Mouse (Mus musculus): ENCODE measurements around the gene Macrod1. TPM values are rescaled to one million over a fixed set of nuclear protein-coding genes. Genes with fewer than 3 reads are reported as not detected.

Macrod1 gene
- total and polyA plus RNA-seq, 2 experiments from 2014 or later: 4.8 to 6.7 TPM

DNA sequence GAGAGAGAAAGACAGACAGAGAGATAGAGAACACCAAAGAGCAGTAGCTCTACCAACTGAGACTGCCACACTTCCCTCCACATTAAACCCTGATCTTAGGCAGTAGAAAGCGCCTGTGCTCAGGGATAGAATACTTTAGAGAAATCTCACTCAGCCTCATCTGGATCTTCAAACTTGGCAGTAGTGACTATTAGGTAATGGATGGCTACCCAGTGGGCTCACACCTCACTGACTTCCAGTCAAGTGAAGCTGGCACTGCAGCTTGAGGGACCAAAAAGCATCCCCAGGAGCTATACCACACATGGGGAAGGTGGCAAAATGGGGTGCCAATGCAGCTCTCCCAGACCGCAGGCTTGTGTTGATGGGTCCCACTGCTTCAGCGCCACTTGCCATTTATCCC is 167.6 kb downstream of the Macrod1 start:
- no peak for ATAC-seq
- peaks cover 30% of the 10 kb centered on the region for H3K36me3 ChIP-seq (ENCODE audit: insufficient read depth, low read length)
- H3K4me2 ChIP-seq (ENCODE audit: low read depth, low read length): no peak overlapping the region
- TF ChIP-seq CTCF (IDR thresholded peaks at IDR 0.05; ENCODE audit: low read depth): no peak
- H3K9me3 ChIP-seq (ENCODE audit: low read length): no peaks in the 10 kb centered on the region
- 89% methylated on average over 3 of the region's 3 CpGs for WGBS
- no peak overlapping the region for H3K4me3 ChIP-seq (ENCODE audit: low read length)
- H3K4me1 ChIP-seq (ENCODE audit: insufficient read depth, low read length): no peaks in the 10 kb centered on the region
- DNase-seq (ENCODE audit: low spot score): no peak
- H3K9ac ChIP-seq (replicated peaks; ENCODE audit: low read length): no peak overlapping the region
- no peaks in the 10 kb centered on the region for H3K27me3 ChIP-seq (ENCODE audit: insufficient read depth, low read length)
- H3K27ac ChIP-seq: no peak overlapping the region

DNA sequence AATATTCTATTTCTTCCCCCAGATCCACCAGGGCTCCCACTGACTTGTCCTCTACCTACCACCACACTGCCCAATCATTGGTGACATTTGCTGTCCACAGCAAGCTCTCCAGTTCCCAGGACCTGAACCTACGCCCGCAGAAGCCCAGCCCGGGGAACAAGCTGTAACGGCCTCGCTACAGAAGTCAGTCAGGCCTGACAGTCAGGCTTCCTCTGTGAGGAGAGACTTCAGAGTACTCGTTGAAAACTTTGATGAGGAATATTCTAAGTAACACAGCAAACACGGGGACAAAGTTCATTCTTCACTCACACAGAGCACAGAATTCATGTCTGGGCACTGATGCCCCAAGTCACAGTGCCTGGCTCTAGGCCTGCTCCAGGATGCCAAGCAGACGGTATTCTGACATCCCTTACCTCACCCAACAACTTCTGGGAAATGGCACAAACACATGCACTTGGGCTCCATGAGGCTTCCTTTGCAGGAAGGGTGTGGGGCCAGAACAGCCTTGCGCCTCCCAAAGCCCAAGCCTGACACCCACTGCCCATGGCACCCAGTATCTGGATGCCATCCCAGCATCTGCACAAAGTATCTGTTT is 168.6 kb downstream of the Macrod1 start:
- Histone ChIP-seq H3K4me3 (ENCODE audit: low read length) (no peak overlapping the region), H3K9ac (replicated peaks; ENCODE audit: low read length) (no peak overlapping the region), H3K36me3 (ENCODE audit: insufficient read depth, low read length) (peaks cover 39% of the 10 kb centered on the region), H3K4me1 (ENCODE audit: insufficient read depth, low read length) (no peaks in the 10 kb centered on the region), H3K27me3 (ENCODE audit: insufficient read depth, low read length) (no peaks in the 10 kb centered on the region), H3K9me3 (ENCODE audit: low read length) (no peaks in the 10 kb centered on the region), H3K27ac (no peak overlapping the region), H3K4me2 (ENCODE audit: low read depth, low read length) (no peak overlapping the region)
- ATAC-seq (no peak), DNase-seq (ENCODE audit: low spot score) (no peak)
- WGBS: 85% methylated on average over 9 of the region's 9 CpGs
- no peak for TF ChIP-seq CTCF (IDR thresholded peaks at IDR 0.05; ENCODE audit: low read depth)

DNA sequence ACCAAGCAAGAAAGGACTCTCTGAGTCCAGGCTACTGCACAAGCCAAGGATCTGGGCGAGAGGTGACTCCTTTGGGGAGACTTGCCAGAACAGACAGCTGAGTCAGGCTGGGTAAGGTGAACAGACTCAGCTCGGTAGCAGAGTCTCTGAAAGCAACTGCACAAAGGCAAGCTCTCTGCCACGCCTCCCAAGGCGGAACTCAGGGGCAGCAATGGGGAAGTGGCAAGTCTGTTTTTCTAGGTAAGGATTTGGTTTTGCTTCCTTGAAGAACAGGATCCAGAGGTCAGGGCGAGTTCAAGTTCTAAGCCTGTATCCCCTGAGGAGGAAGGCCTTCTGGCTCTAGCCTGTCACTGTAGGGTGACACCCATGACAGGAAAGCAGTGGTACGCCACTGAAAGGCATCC is 169.9 kb downstream of the Macrod1 start:
- Histone ChIP-seq H3K9ac (replicated peaks; ENCODE audit: low read length) (no peak overlapping the region), H3K9me3 (ENCODE audit: low read length) (no peaks in the 10 kb centered on the region), H3K4me2 (ENCODE audit: low read depth, low read length) (no peak overlapping the region), H3K27ac (no peak overlapping the region), H3K36me3 (ENCODE audit: insufficient read depth, low read length) (peaks cover 51% of the 10 kb centered on the region), H3K27me3 (ENCODE audit: insufficient read depth, low read length) (no peaks in the 10 kb centered on the region), H3K4me1 (ENCODE audit: insufficient read depth, low read length) (no peaks in the 10 kb centered on the region), H3K4me3 (ENCODE audit: low read length) (no peak overlapping the region)
- ATAC-seq: no peak
- no peak for DNase-seq (ENCODE audit: low spot score)
- WGBS: 83% methylated on average over 6 of the region's 6 CpGs
- no peak for TF ChIP-seq CTCF (IDR thresholded peaks at IDR 0.05; ENCODE audit: low read depth)

DNA sequence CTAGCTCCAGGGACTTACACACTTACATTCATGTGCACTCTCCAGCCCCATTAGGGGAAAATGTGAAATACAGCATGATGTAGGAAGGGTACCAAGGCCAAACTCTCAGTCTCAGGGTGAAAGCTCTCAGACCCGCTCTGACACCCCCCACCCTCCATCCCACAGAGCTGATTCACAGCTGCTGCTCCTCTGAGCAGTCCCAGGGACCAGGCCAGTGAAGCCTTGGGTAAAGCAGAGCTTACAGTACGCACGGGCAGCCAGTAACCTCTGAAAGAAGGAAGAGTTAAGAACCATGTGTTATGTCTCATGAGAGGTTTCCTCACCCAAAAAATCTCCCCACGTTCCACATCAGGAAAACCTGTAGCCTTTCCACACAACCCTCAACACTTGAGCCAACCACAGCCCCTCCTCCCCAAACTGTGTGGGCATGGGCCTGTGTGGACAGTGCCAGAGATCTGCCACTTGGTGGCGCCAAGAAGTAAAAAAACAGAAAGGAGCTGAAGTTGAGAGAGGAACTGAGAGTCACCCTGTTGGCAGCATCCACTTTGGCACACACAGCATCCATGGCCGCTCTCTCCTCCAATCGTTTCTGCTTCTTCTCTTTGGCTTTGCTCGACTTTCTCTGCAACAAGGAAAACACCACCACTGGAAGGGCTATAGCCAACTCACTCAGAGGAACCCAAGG is 178.1 kb downstream of the Macrod1 start:
- DNase-seq (ENCODE audit: low spot score) (peak; percentile 91), ATAC-seq (peak; percentile 96)
- Histone ChIP-seq H3K27ac (0 out of 2 replicates have a peak overlapping the region, but pooled peaks have one; percentile 26), H3K4me3 (ENCODE audit: low read length) (no peak overlapping the region), H3K9me3 (ENCODE audit: low read length) (no peaks in the 10 kb centered on the region), H3K4me1 (ENCODE audit: insufficient read depth, low read length) (no peaks in the 10 kb centered on the region; the same call in 1 of the 2 replicates), H3K36me3 (ENCODE audit: insufficient read depth, low read length) (peaks cover 28% of the 10 kb centered on the region), H3K9ac (replicated peaks; ENCODE audit: low read length) (no peak overlapping the region), H3K4me2 (ENCODE audit: low read depth, low read length) (no peak overlapping the region), H3K27me3 (ENCODE audit: insufficient read depth, low read length) (no peaks in the 10 kb centered on the region)
- WGBS: 43% methylated on average over 8 of the region's 8 CpGs
- peak; percentile 96 for TF ChIP-seq CTCF (IDR thresholded peaks at IDR 0.05; ENCODE audit: low read depth)

DNA sequence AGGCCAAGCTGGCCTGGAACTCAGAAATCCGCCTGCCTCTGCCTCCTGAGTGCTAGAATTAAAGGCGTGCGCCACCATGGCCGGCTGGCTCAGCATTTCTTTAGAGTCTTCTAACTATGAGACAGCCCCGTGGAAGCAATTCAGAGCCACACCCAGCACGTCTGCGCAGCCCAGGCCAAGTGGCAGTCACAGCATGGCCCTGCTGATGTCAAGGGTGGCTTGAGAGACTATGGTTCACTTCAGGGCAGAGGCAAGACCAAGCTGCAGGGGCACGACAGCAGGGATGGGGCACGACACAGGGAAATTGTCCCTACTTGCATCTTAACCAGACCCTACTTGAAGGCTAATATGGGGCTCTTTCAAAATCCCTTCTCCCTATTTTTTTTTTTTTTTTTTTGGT is 178.9 kb downstream of the Macrod1 start:
- TF ChIP-seq CTCF (IDR thresholded peaks at IDR 0.05; ENCODE audit: low read depth): no peak
- no peaks in the 10 kb centered on the region for H3K9me3 ChIP-seq (ENCODE audit: low read length)
- H3K9ac ChIP-seq (replicated peaks; ENCODE audit: low read length): no peak overlapping the region
- H3K4me1 ChIP-seq (ENCODE audit: insufficient read depth, low read length): peaks cover 7% of the 10 kb centered on the region
- no peak overlapping the region for H3K4me3 ChIP-seq (ENCODE audit: low read length)
- no peak overlapping the region for H3K27ac ChIP-seq
- H3K36me3 ChIP-seq (ENCODE audit: insufficient read depth, low read length): peaks cover 20% of the 10 kb centered on the region
- DNase-seq (ENCODE audit: low spot score) (no peak), ATAC-seq (no peak)
- H3K27me3 ChIP-seq (ENCODE audit: insufficient read depth, low read length): no peaks in the 10 kb centered on the region
- H3K4me2 ChIP-seq (ENCODE audit: low read depth, low read length): no peak overlapping the region
- WGBS: 89% methylated on average over 9 of the region's 9 CpGs

DNA sequence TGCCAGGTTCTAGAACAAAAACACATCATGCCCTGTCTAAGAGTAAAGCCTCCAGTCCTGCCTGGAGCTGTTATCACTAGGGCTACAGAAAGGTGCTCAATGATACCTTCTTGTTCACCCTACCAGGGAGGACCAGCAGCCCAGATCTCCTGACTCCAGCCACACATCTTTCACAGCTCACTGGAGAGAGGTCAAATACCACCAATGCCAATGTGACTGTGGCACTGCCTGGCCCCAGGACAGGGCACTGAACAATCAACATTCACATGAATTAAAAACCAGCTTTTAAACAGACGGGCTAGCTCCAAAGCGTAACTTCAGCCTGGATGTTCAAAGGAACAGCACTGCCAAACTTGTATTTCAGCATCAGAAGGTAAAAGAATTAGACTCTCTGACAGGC is 179.4 kb downstream of the Macrod1 start:
- no peaks in the 10 kb centered on the region for H3K9me3 ChIP-seq (ENCODE audit: low read length)
- H3K27me3 ChIP-seq (ENCODE audit: insufficient read depth, low read length): no peaks in the 10 kb centered on the region
- H3K4me2 ChIP-seq (ENCODE audit: low read depth, low read length): no peak overlapping the region
- WGBS: 89% methylated on average over 2 of the region's 2 CpGs
- H3K4me1 ChIP-seq (ENCODE audit: insufficient read depth, low read length): peaks cover 8% of the 10 kb centered on the region
- TF ChIP-seq CTCF (IDR thresholded peaks at IDR 0.05; ENCODE audit: low read depth): no peak
- no peak overlapping the region for H3K27ac ChIP-seq
- H3K36me3 ChIP-seq (ENCODE audit: insufficient read depth, low read length): peaks cover 15% of the 10 kb centered on the region
- no peak overlapping the region for H3K9ac ChIP-seq (replicated peaks; ENCODE audit: low read length)
- ATAC-seq: no peak
- H3K4me3 ChIP-seq (ENCODE audit: low read length): no peak overlapping the region
- DNase-seq (ENCODE audit: low spot score): no peak

DNA sequence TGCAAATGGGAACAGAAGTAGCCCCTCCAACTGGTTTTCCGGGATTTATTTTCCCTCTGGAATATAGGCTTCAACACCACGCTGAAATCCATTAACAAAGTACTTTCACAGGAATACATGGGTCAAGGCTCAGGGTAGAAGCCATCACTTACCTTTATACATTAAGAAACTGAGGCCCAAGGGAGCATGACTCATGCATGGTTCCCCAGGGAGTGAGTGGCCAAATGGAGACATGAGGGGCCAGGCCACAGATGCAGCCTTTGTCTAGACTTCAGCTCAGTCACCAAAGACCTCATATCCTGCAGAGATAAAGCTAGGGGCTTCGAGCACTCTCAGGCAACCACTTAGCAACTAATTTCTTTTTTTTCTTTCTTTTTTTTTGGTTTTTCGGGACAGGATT is 180.1 kb downstream of the Macrod1 start:
- no peak overlapping the region for H3K27ac ChIP-seq
- no peak overlapping the region for H3K4me3 ChIP-seq (ENCODE audit: low read length)
- H3K4me2 ChIP-seq (ENCODE audit: low read depth, low read length): no peak overlapping the region
- no peak for ATAC-seq
- no peak for DNase-seq (ENCODE audit: low spot score)
- TF ChIP-seq CTCF (IDR thresholded peaks at IDR 0.05; ENCODE audit: low read depth): no peak
- peaks cover 8% of the 10 kb centered on the region for H3K36me3 ChIP-seq (ENCODE audit: insufficient read depth, low read length)
- WGBS: 76% methylated on average over 4 of the region's 4 CpGs
- H3K9me3 ChIP-seq (ENCODE audit: low read length): no peaks in the 10 kb centered on the region
- H3K4me1 ChIP-seq (ENCODE audit: insufficient read depth, low read length): peaks cover 8% of the 10 kb centered on the region
- no peak overlapping the region for H3K9ac ChIP-seq (replicated peaks; ENCODE audit: low read length)
- H3K27me3 ChIP-seq (ENCODE audit: insufficient read depth, low read length): no peaks in the 10 kb centered on the region
